Mouse (Mus musculus): ENCODE data around the gene Igsf9. TPM values are rescaled to one million over a fixed set of nuclear protein-coding genes. Genes with fewer than 3 reads are reported as not detected.

Igsf9 gene
- polyA plus RNA-seq, 1 experiment from 2014 or later, result 23.5 TPM

DNA sequence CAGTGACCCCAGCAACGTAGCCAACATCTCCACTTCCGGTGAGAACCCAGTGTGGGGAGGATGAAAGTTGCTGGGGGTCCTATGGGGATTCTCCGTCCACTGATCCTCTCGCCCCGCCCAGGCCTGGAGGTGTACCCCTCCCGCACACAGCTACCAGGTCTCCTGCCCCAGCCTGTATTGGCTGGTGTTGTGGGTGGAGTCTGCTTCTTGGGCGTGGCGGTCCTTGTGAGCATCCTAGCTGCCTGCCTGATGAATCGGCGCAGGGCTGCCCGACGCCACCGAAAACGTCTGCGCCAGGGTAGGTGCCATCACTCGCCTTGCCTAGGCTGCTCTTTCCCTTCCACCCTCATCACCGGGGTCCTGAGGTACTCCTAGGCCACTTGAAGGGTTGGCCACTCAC is 14.4 kb downstream of the Igsf9 start:
- Histone ChIP-seq H3K36me3 (ENCODE audit: control insufficient read depth, insufficient read depth, low read length) (peaks cover 82% of the 10 kb centered on the region), H3K27me3 (replicated peaks; ENCODE audit: control insufficient read depth, insufficient read depth, low read length) (peaks cover 13% of the 10 kb centered on the region; the same call in 1 of the 2 replicates), H3K9ac (ENCODE audit: low read length) (no peak overlapping the region), H3K4me2 (ENCODE audit: low read length) (no peak overlapping the region), H3K9me3 (replicated peaks; ENCODE audit: control insufficient read depth, low read length) (no peaks in the 10 kb centered on the region), H3K27ac (ENCODE audit: low read depth, low read length) (no peak overlapping the region), H3K4me3 (ENCODE audit: low read depth, low read length) (no peak overlapping the region), H3K4me1 (ENCODE audit: control insufficient read depth, insufficient read depth, low read length) (peaks cover 9% of the 10 kb centered on the region)
- DNase-seq (ENCODE audit: low spot score), result no peak
- WGBS, result 89% methylated on average over 17 of the region's 17 CpGs
- no peak for ATAC-seq

- Histone ChIP-seq H3K4me1 (ENCODE audit: control insufficient read depth, insufficient read depth, low read length) (peaks cover 15% of the 10 kb centered on the region), H3K9me3 (replicated peaks; ENCODE audit: control insufficient read depth, low read length) (no peaks in the 10 kb centered on the region), H3K9ac (ENCODE audit: low read length) (no peak overlapping the region), H3K27ac (ENCODE audit: low read depth, low read length) (no peak overlapping the region), H3K36me3 (ENCODE audit: control insufficient read depth, insufficient read depth, low read length) (peaks cover 68% of the 10 kb centered on the region), H3K27me3 (replicated peaks; ENCODE audit: control insufficient read depth, insufficient read depth, low read length) (peaks cover 20% of the 10 kb centered on the region; the same call in 1 of the 2 replicates), H3K4me3 (ENCODE audit: low read depth, low read length) (no peak overlapping the region), H3K4me2 (ENCODE audit: low read length) (no peak overlapping the region)
- WGBS, result 81% methylated on average over 10 of the region's 10 CpGs
- ATAC-seq (no peak), DNase-seq (ENCODE audit: low spot score) (no peak)
Observed at GRCm38 (mm10) chr1:172497428-172497827, 15.8 kb downstream of the Igsf9 start.

- ATAC-seq, result peak; percentile 22
- peak within 1 kb of the TSS; percentile 42 for H3K9ac ChIP-seq (ENCODE audit: low read length)
- peak within 1 kb of the TSS; percentile 29 for H3K4me3 ChIP-seq (ENCODE audit: low read depth, low read length)
- no peaks in the 10 kb centered on the region for H3K9me3 ChIP-seq (replicated peaks; ENCODE audit: control insufficient read depth, low read length)
- peak; percentile 58 for DNase-seq (ENCODE audit: low spot score)
- peaks cover 21% of the 10 kb centered on the region; the same call in 1 of the 2 replicates for H3K27me3 ChIP-seq (replicated peaks; ENCODE audit: control insufficient read depth, insufficient read depth, low read length)
- peaks cover 27% of the 10 kb centered on the region for H3K4me1 ChIP-seq (ENCODE audit: control insufficient read depth, insufficient read depth, low read length)
- under 1% methylated on average over 30 of the region's 30 CpGs for WGBS
- H3K4me2 ChIP-seq (ENCODE audit: low read length), result peak within 1 kb of the TSS; percentile 56
- H3K36me3 ChIP-seq (ENCODE audit: control insufficient read depth, insufficient read depth, low read length), result peaks cover 43% of the 10 kb centered on the region
- peak within 1 kb of the TSS; percentile 17; the same call in 1 of the 2 replicates for H3K27ac ChIP-seq (ENCODE audit: low read depth, low read length)
Observed at GRCm38 (mm10) chr1:172499765-172500441, 18.3 kb downstream of the Igsf9 start, which contains the start of gene Tagln2. TSS of gene Tagln2 (plus strand) at chr1:172500047.

- peaks cover 21% of the 10 kb centered on the region; the same call in 1 of the 2 replicates for H3K27me3 ChIP-seq (replicated peaks; ENCODE audit: control insufficient read depth, insufficient read depth, low read length)
- peak overlapping the region; percentile 56 for H3K4me2 ChIP-seq (ENCODE audit: low read length)
- peaks cover 35% of the 10 kb centered on the region for H3K36me3 ChIP-seq (ENCODE audit: control insufficient read depth, insufficient read depth, low read length)
- peaks cover 27% of the 10 kb centered on the region for H3K4me1 ChIP-seq (ENCODE audit: control insufficient read depth, insufficient read depth, low read length)
- H3K9me3 ChIP-seq (replicated peaks; ENCODE audit: control insufficient read depth, low read length), result no peaks in the 10 kb centered on the region
- peak overlapping the region; percentile 17; the same call in 1 of the 2 replicates for H3K27ac ChIP-seq (ENCODE audit: low read depth, low read length)
- 1% methylated on average over 56 of the region's 56 CpGs for WGBS
- DNase-seq (ENCODE audit: low spot score), result peak; percentile 29
- H3K4me3 ChIP-seq (ENCODE audit: low read depth, low read length), result peak overlapping the region; percentile 29
- H3K9ac ChIP-seq (ENCODE audit: low read length), result peak overlapping the region; percentile 42
- peak; percentile 9 for ATAC-seq
Observed at GRCm38 (mm10) chr1:172500451-172501370, 19.1 kb downstream of the Igsf9 start.

- Histone ChIP-seq H3K36me3 (ENCODE audit: control insufficient read depth, insufficient read depth, low read length) (peaks cover 27% of the 10 kb centered on the region), H3K9ac (ENCODE audit: low read length) (no peak overlapping the region), H3K4me1 (ENCODE audit: control insufficient read depth, insufficient read depth, low read length) (peaks cover 27% of the 10 kb centered on the region), H3K4me2 (ENCODE audit: low read length) (peak overlapping the region; percentile 56), H3K4me3 (ENCODE audit: low read depth, low read length) (peak overlapping the region; percentile 29), H3K27me3 (replicated peaks; ENCODE audit: control insufficient read depth, insufficient read depth, low read length) (peaks cover 21% of the 10 kb centered on the region; the same call in 1 of the 2 replicates), H3K9me3 (replicated peaks; ENCODE audit: control insufficient read depth, low read length) (no peaks in the 10 kb centered on the region), H3K27ac (ENCODE audit: low read depth, low read length) (no peak overlapping the region)
- WGBS, result 40% methylated on average over 13 of the region's 13 CpGs
- DNase-seq (ENCODE audit: low spot score) (no peak), ATAC-seq (0 out of 2 replicates have a peak, but pooled peaks have one; percentile 1)
Observed at GRCm38 (mm10) chr1:172501371-172502144, 20.0 kb downstream of the Igsf9 start.

- Histone ChIP-seq H3K27me3 (replicated peaks; ENCODE audit: control insufficient read depth, insufficient read depth, low read length) (peaks cover 21% of the 10 kb centered on the region; the same call in 1 of the 2 replicates), H3K9me3 (replicated peaks; ENCODE audit: control insufficient read depth, low read length) (no peaks in the 10 kb centered on the region), H3K4me1 (ENCODE audit: control insufficient read depth, insufficient read depth, low read length) (peaks cover 27% of the 10 kb centered on the region), H3K4me2 (ENCODE audit: low read length) (peak overlapping the region; percentile 34; the same call in 1 of the 2 replicates), H3K4me3 (ENCODE audit: low read depth, low read length) (no peak overlapping the region), H3K36me3 (ENCODE audit: control insufficient read depth, insufficient read depth, low read length) (peaks cover 18% of the 10 kb centered on the region), H3K27ac (ENCODE audit: low read depth, low read length) (no peak overlapping the region), H3K9ac (ENCODE audit: low read length) (no peak overlapping the region)
- 44% methylated on average over 12 of the region's 13 CpGs for WGBS
- DNase-seq (ENCODE audit: low spot score) (no peak), ATAC-seq (no peak)
Observed at GRCm38 (mm10) chr1:172502145-172503110, 20.8 kb downstream of the Igsf9 start.

- Histone ChIP-seq H3K4me3 (ENCODE audit: low read depth, low read length) (no peak overlapping the region), H3K36me3 (ENCODE audit: control insufficient read depth, insufficient read depth, low read length) (peaks cover 9% of the 10 kb centered on the region), H3K9ac (ENCODE audit: low read length) (no peak overlapping the region), H3K4me2 (ENCODE audit: low read length) (peak overlapping the region; percentile 34; the same call in 1 of the 2 replicates), H3K9me3 (replicated peaks; ENCODE audit: control insufficient read depth, low read length) (no peaks in the 10 kb centered on the region), H3K27me3 (replicated peaks; ENCODE audit: control insufficient read depth, insufficient read depth, low read length) (peaks cover 21% of the 10 kb centered on the region; the same call in 1 of the 2 replicates), H3K27ac (ENCODE audit: low read depth, low read length) (no peak overlapping the region), H3K4me1 (ENCODE audit: control insufficient read depth, insufficient read depth, low read length) (peaks cover 27% of the 10 kb centered on the region)
- DNase-seq (ENCODE audit: low spot score) (peak; percentile 67), ATAC-seq (peak; percentile 26; the same call in 1 of the 2 replicates)
- 22% methylated on average over 14 of the region's 14 CpGs for WGBS
Observed at GRCm38 (mm10) chr1:172503111-172503997, 21.8 kb downstream of the Igsf9 start.

Data from forebrain, embryonic 14.5 days (tissue).